Mouse (Mus musculus): ENCODE measurements around the gene Slc26a8. TPM values are rescaled to one million over a fixed set of nuclear protein-coding genes. Genes with fewer than 3 reads are reported as not detected.

The Slc26a8 gene
- polyA plus RNA-seq, 1 experiment from 2014 or later: 1.0 TPM

- no peaks in the 10 kb centered on the region for H3K27me3 ChIP-seq (ENCODE audit: control insufficient read depth, insufficient read depth, low read length)
- H3K9ac ChIP-seq (ENCODE audit: low read length): no peak overlapping the region
- no peak for ATAC-seq (replicated peaks; ENCODE audit: low FRiP score)
- DNase-seq (ENCODE audit: low spot score): no peak
- WGBS: 94% methylated on average over 3 of the region's 3 CpGs
- H3K36me3 ChIP-seq (ENCODE audit: control insufficient read depth, insufficient read depth, low read length): peaks cover 22% of the 10 kb centered on the region
- no peak overlapping the region for H3K4me3 ChIP-seq (ENCODE audit: low read depth, low read length)
- no peaks in the 10 kb centered on the region for H3K9me3 ChIP-seq (ENCODE audit: control insufficient read depth, low read length)
- H3K27ac ChIP-seq (ENCODE audit: low read depth, low read length): no peak overlapping the region
- no peaks in the 10 kb centered on the region for H3K4me1 ChIP-seq (replicated peaks; ENCODE audit: control insufficient read depth, insufficient read depth, low read length)
- H3K4me2 ChIP-seq (ENCODE audit: low read depth, low read length, severe bottlenecking): no peak overlapping the region
Observed at GRCm38 (mm10) chr17:28590596-28590995, 99.4 kb downstream of the Slc26a8 start.

GRCm38 (mm10) chr17:28588591-28588990 is 101.4 kb downstream of the Slc26a8 start:
- Histone ChIP-seq H3K27me3 (ENCODE audit: control insufficient read depth, insufficient read depth, low read length) (no peaks in the 10 kb centered on the region), H3K4me1 (replicated peaks; ENCODE audit: control insufficient read depth, insufficient read depth, low read length) (no peaks in the 10 kb centered on the region), H3K9me3 (ENCODE audit: control insufficient read depth, low read length) (no peaks in the 10 kb centered on the region), H3K9ac (ENCODE audit: low read length) (no peak overlapping the region), H3K27ac (ENCODE audit: low read depth, low read length) (no peak overlapping the region), H3K4me3 (ENCODE audit: low read depth, low read length) (no peak overlapping the region), H3K4me2 (ENCODE audit: low read depth, low read length, severe bottlenecking) (no peak overlapping the region), H3K36me3 (ENCODE audit: control insufficient read depth, insufficient read depth, low read length) (peaks cover 19% of the 10 kb centered on the region)
- 81% methylated on average over 2 of the region's 2 CpGs for WGBS
- DNase-seq (ENCODE audit: low spot score) (no peak), ATAC-seq (replicated peaks; ENCODE audit: low FRiP score) (no peak)

Other genes with a start within 250 kb of the Slc26a8 start
- gene Fkbp5, start 172.7 kb downstream of the Slc26a8 start, polyA plus RNA-seq (2014; fragmentation: Nextera tagmentation; extraction: Ambion mirVana): 11.4 and 11.5 TPM in 2 replicates
- gene Armc12, start 159.4 kb downstream of the Slc26a8 start, polyA plus RNA-seq (2014; fragmentation: Nextera tagmentation; extraction: Ambion mirVana): not detected in 2 replicates
- not detected in 2 replicates for gene Clpsl2, start 140.8 kb downstream of the Slc26a8 start, polyA plus RNA-seq (2014; fragmentation: Nextera tagmentation; extraction: Ambion mirVana)
- not detected in 2 replicates for gene Clps, start 129.5 kb downstream of the Slc26a8 start, polyA plus RNA-seq (2014; fragmentation: Nextera tagmentation; extraction: Ambion mirVana)
- gene Lhfpl5, start 114.6 kb downstream of the Slc26a8 start, polyA plus RNA-seq (2014; fragmentation: Nextera tagmentation; extraction: Ambion mirVana): 0.84 and 1.5 TPM in 2 replicates
- 135 and 141 TPM in 2 replicates for gene Srpk1, start 67.5 kb downstream of the Slc26a8 start, polyA plus RNA-seq (2014; fragmentation: Nextera tagmentation; extraction: Ambion mirVana)
- gene Mapk14, start 1.1 kb upstream of the Slc26a8 start, polyA plus RNA-seq (2014; fragmentation: Nextera tagmentation; extraction: Ambion mirVana): 51.7 and 52.3 TPM in 2 replicates
- 2.9 and 3.0 TPM in 2 replicates for gene AC170998.1, start 35.9 kb upstream of the Slc26a8 start, polyA plus RNA-seq (2014; fragmentation: Nextera tagmentation; extraction: Ambion mirVana)
- gene Mapk13, start 79.1 kb upstream of the Slc26a8 start, polyA plus RNA-seq (2014; fragmentation: Nextera tagmentation; extraction: Ambion mirVana): 2.3 and 2.7 TPM in 2 replicates
- 13.1 and 17.3 TPM in 2 replicates for gene Brpf3, start 110.9 kb upstream of the Slc26a8 start, polyA plus RNA-seq (2014; fragmentation: Nextera tagmentation; extraction: Ambion mirVana)
- not detected in 2 replicates for gene Pnpla1, start 168.2 kb upstream of the Slc26a8 start, polyA plus RNA-seq (2014; fragmentation: Nextera tagmentation; extraction: Ambion mirVana)
- gene 4930539E08Rik, start 225.1 kb upstream of the Slc26a8 start, polyA plus RNA-seq (2014; fragmentation: Nextera tagmentation; extraction: Ambion mirVana): 0.16 and 0.19 TPM in 2 replicates

All from forebrain, embryonic 11.5 days (tissue).